Mouse (Mus musculus) B cell, adult 62 days (primary cell): ENCODE data around the gene Slc3a1. TPM values are rescaled to one million over a fixed set of nuclear protein-coding genes. Genes with fewer than 3 reads are reported as not detected.

Experiments
- total RNA-seq: library from RNA; stranded (reverse); gene quantifications from 4 replicates; pipeline ENCODE4 v1.2.4, GENCODE M21; 2023

Gene Slc3a1
- total RNA-seq, result 0.89 to 1.1 TPM (median 0.98 TPM) in 4 replicates

DNA sequence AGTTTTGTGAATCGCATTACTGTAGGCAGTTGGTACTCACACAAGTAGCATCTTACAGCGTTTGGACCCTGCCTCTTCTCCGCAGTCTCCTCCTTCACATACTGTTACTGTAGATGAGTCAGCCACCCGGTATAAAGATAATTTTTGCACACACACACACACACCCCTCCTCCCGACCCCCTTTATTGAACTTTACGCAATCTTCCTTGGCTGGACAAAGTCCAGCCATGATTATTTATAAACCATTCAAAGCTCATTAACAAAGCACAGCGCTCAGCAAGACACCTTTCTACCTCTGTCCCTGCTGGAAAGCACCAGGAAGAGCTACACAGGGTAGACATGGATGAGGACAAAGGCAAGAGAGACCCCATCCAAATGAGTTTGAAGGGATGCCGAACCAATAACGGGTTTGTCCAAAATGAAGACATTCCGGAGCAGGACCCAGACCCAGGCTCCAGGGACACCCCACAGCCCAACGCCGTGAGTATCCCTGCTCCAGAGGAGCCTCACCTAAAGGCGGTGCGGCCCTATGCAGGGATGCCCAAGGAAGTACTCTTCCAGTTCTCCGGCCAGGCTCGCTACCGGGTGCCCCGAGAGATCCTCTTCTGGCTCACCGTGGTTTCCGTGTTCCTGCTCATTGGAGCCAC lies at the start of gene Slc3a1:
Gene Slc3a1, plus strand, starts transcription at position 284 of the 647 bp plus-strand sequence.

DNA sequence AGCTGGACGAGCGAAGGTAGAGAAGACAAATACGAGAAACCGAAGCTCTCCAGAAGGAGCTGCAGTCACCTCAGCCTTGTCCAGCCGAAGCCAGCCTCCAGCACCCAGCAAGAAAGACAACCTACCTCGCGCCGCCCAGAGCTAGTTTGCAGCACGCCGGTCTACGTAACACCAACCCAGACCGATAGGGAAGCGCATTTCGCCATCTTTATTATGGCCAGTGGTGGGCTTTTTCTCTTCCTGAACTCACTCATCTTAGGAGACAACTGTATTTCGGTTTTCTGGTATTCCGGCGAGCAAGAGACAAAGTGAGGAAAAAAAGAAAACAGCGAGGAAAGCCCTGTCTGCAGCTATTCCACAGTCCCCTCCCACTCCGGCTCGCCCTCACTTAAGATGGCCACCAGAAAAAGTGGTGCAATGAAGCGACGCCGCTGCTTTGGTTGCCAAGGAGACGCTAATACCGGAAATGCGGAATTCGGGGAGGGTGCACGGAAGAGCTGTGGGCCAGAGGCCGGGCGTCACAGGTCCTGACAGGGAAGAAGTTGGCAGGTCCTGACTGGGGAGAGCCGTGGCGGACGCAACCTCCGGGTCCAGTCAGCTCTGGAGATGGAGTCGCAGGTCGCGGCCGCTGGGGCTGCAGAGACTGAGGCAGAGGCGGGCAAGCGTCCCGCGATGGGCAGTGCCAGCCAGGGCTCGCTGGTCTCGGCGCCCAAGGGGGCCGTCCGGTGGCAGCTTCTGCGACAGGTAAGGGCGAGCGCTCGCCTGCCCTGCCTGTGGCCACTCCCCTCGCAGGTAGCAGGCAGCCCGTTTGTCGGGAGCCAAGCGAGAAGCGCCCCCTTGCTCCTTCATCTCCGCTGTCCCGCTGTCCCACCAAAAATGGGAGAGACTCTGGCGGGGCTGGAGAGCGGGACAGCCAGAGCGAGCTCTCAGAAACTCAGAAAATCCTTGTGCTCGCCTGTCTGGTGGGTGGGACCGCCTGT lies 62.2 kb downstream of the Slc3a1 start, which contains the start of the genes Prepl and Camkmt:
Gene Prepl, minus strand, starts transcription at position 122 of the 980 bp plus-strand sequence.
Gene Camkmt, plus strand, starts transcription at position 433 of the 980 bp plus-strand sequence.

Other genes starting within 250 kb of the Slc3a1 start
- gene Lrpprc, start 237.6 kb upstream of the Slc3a1 start, total RNA-seq, result 51.2 to 56.1 TPM (median 53.2 TPM) in 4 replicates
- 57.8 to 68.1 TPM (median 60.9 TPM) in 4 replicates for gene Ppm1b, start 71.6 kb upstream of the Slc3a1 start, total RNA-seq
- gene Prepl, start 61.9 kb downstream of the Slc3a1 start, total RNA-seq, result 30.8 to 35.1 TPM (median 32.8 TPM) in 4 replicates
- gene Camkmt, start 62.2 kb downstream of the Slc3a1 start, total RNA-seq, result 19.3 to 22.1 TPM (median 20.4 TPM) in 4 replicates